Mouse (Mus musculus): ENCODE results near the gene Acot13. TPM values are rescaled to one million over a fixed set of nuclear protein-coding genes. Genes with fewer than 3 reads are reported as not detected.
A peak's percentile ranks its signal among the peaks of the same experiment; 100 is the strongest.

Gene Acot13
- polyA plus RNA-seq, 1 experiment from 2014 or later: 56.1 TPM

- under 1% methylated on average over 42 of the region's 42 CpGs for WGBS
- no peaks in the 10 kb centered on the region for H3K27me3 ChIP-seq (replicated peaks)
- ATAC-seq (ENCODE audit: low FRiP score): peak; percentile 97
- peak overlapping the region; percentile 96 for H3K4me3 ChIP-seq (replicated peaks)
- H3K36me3 ChIP-seq: peaks cover 4% of the 10 kb centered on the region
- no peaks in the 10 kb centered on the region for H3K9me3 ChIP-seq (replicated peaks)
- H3K4me1 ChIP-seq: peaks cover 30% of the 10 kb centered on the region
- H3K9ac ChIP-seq (replicated peaks): peak overlapping the region; percentile 92
- peak overlapping the region; percentile 98 for H3K27ac ChIP-seq (replicated peaks)
- H3K4me2 ChIP-seq: peak overlapping the region; percentile 86
Measured at GRCm38 (mm10) chr13:24800674-24801307, 30.5 kb downstream of the Acot13 start.

GRCm38 (mm10) chr13:24799925-24800673, 31.2 kb downstream of the Acot13 start:
- Histone ChIP-seq H3K27ac (replicated peaks) (peak overlapping the region; percentile 98), H3K4me3 (replicated peaks) (peak overlapping the region; percentile 96), H3K4me2 (peak overlapping the region; percentile 86), H3K4me1 (peaks cover 30% of the 10 kb centered on the region), H3K27me3 (replicated peaks) (no peaks in the 10 kb centered on the region), H3K9ac (replicated peaks) (peak overlapping the region; percentile 51), H3K36me3 (no peaks in the 10 kb centered on the region), H3K9me3 (replicated peaks) (no peaks in the 10 kb centered on the region)
- WGBS: under 1% methylated on average over 31 of the region's 31 CpGs
- peak; percentile 48 for ATAC-seq (ENCODE audit: low FRiP score)

DNA sequence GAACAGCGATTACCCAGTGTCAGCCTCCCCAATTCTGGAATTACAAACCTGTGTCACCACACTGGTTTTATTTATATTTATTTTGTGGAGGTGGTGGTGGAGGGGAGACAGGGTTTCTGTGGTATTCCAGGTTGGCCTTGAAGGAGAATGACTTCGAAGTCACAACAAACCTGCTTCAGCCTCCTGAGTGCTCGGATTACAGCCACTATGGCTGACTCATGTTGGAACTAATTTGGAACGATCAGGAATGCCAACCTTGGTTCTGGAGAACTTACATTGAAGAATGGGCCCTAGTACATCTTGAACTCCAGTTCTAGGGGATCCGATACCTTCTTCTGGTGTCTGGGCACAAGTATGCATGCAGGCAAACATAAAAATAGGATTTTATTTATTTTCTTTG, 32.0 kb downstream of the Acot13 start:
- peak overlapping the region; percentile 96 for H3K4me3 ChIP-seq (replicated peaks)
- H3K4me1 ChIP-seq: peaks cover 26% of the 10 kb centered on the region
- ATAC-seq (ENCODE audit: low FRiP score): no peak
- no peaks in the 10 kb centered on the region for H3K9me3 ChIP-seq (replicated peaks)
- WGBS: 74% methylated on average over 5 of the region's 5 CpGs
- no peaks in the 10 kb centered on the region for H3K36me3 ChIP-seq
- no peaks in the 10 kb centered on the region for H3K27me3 ChIP-seq (replicated peaks)
- peak overlapping the region; percentile 86 for H3K4me2 ChIP-seq
- no peak overlapping the region for H3K27ac ChIP-seq (replicated peaks)
- H3K9ac ChIP-seq (replicated peaks): no peak overlapping the region

DNA sequence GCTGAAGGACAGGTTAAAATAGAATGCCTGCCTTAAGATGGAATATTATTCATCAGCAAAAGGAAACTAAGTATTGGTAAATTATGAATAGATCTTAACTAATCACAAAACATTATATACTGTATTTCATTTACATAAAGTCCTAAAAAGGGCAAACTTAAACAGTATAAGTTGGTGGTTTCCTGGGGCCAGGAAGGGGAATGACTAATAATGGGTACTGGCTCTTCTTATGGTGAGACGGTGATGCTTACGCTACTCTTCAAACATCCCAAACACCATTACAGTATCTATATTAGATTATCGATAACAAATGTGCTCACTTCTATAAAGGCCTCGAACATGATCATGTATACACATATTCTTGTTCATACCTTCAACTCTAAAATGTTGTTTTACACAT, 32.7 kb downstream of the Acot13 start:
- Histone ChIP-seq H3K4me1 (peaks cover 21% of the 10 kb centered on the region), H3K4me3 (replicated peaks) (no peak overlapping the region), H3K9me3 (replicated peaks) (no peaks in the 10 kb centered on the region), H3K9ac (replicated peaks) (no peak overlapping the region), H3K27me3 (replicated peaks) (no peaks in the 10 kb centered on the region), H3K4me2 (no peak overlapping the region), H3K36me3 (no peaks in the 10 kb centered on the region), H3K27ac (replicated peaks) (no peak overlapping the region)
- WGBS: 96% methylated on average over 4 of the region's 4 CpGs
- ATAC-seq (ENCODE audit: low FRiP score): no peak

- WGBS: 90% methylated on average over 9 of the region's 9 CpGs
- Histone ChIP-seq H3K9ac (replicated peaks) (no peak overlapping the region), H3K36me3 (no peaks in the 10 kb centered on the region), H3K27me3 (replicated peaks) (no peaks in the 10 kb centered on the region), H3K4me1 (no peaks in the 10 kb centered on the region), H3K27ac (replicated peaks) (no peak overlapping the region), H3K9me3 (replicated peaks) (no peaks in the 10 kb centered on the region), H3K4me3 (replicated peaks) (no peak overlapping the region), H3K4me2 (no peak overlapping the region)
- no peak for ATAC-seq (ENCODE audit: low FRiP score)
Measured at GRCm38 (mm10) chr13:24792411-24793045, 38.8 kb downstream of the Acot13 start.

GRCm38 (mm10) chr13:24791349-24791748, 40.0 kb downstream of the Acot13 start:
- H3K27ac ChIP-seq (replicated peaks): no peak overlapping the region
- no peaks in the 10 kb centered on the region for H3K36me3 ChIP-seq
- H3K4me2 ChIP-seq: no peak overlapping the region
- H3K27me3 ChIP-seq (replicated peaks): no peaks in the 10 kb centered on the region
- 80% methylated on average over 2 of the region's 2 CpGs for WGBS
- no peak overlapping the region for H3K4me3 ChIP-seq (replicated peaks)
- H3K9ac ChIP-seq (replicated peaks): no peak overlapping the region
- no peaks in the 10 kb centered on the region for H3K4me1 ChIP-seq
- ATAC-seq (ENCODE audit: low FRiP score): no peak
- no peaks in the 10 kb centered on the region for H3K9me3 ChIP-seq (replicated peaks)

DNA sequence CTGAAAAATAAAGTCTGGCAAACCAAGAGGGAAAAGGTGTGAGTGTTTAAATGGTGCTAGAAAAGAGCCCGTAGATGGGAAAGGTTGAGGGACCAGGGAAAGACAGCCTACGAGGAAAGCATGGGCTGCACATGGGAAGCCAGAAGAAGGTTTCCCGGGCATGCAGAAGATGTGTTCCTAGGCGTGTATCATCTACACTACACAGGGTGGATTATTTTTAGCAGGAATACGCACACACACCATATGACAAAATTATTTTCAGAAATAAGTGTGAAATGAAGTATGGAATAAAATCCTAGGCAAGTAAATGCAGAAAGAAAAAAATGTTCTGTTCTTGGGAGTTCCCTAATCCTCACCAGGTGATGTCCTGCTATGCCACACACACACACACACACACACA, 43.9 kb downstream of the Acot13 start:
- 93% methylated on average over 5 of the region's 5 CpGs for WGBS
- H3K27me3 ChIP-seq (replicated peaks): no peaks in the 10 kb centered on the region
- ATAC-seq (ENCODE audit: low FRiP score): no peak
- no peaks in the 10 kb centered on the region for H3K36me3 ChIP-seq
- H3K9me3 ChIP-seq (replicated peaks): no peaks in the 10 kb centered on the region
- no peak overlapping the region for H3K4me3 ChIP-seq (replicated peaks)
- no peak overlapping the region for H3K9ac ChIP-seq (replicated peaks)
- H3K4me2 ChIP-seq: no peak overlapping the region
- no peaks in the 10 kb centered on the region for H3K4me1 ChIP-seq
- no peak overlapping the region for H3K27ac ChIP-seq (replicated peaks)

DNA sequence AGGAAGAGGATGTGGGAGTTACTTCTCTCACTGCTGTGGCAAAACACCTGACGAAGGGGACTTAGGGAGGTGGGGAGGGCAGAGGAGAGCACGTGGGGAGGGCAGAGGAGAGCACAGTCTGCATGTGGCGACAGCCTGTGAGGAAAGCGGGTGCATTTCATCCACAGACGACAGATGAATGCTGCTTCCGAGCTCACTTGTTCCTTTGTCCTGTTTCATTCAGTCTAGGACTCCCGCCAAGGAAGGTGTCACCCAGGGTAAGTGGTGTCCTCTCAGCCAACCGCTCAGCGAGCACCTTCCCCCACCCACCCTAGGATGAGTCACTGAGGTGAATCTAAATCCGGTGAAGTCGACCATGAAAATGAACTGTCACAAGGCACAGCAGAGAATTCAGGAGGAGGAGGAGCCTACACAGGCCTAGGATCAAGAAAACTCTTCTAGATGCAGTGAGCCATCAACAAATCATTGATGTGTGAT, 45.3 kb downstream of the Acot13 start:
- Histone ChIP-seq H3K4me1 (0 out of 2 replicates have a peak, but pooled peaks cover 7% of the 10 kb centered on the region), H3K36me3 (no peaks in the 10 kb centered on the region), H3K4me2 (no peak overlapping the region), H3K27ac (replicated peaks) (no peak overlapping the region), H3K9me3 (replicated peaks) (no peaks in the 10 kb centered on the region), H3K4me3 (replicated peaks) (no peak overlapping the region), H3K9ac (replicated peaks) (no peak overlapping the region), H3K27me3 (replicated peaks) (no peaks in the 10 kb centered on the region)
- WGBS: 61% methylated on average over 11 of the region's 11 CpGs
- ATAC-seq (ENCODE audit: low FRiP score): no peak

- Histone ChIP-seq H3K27me3 (replicated peaks) (no peaks in the 10 kb centered on the region), H3K4me1 (0 out of 2 replicates have a peak, but pooled peaks cover 7% of the 10 kb centered on the region), H3K4me2 (no peak overlapping the region), H3K9me3 (replicated peaks) (no peaks in the 10 kb centered on the region), H3K9ac (replicated peaks) (no peak overlapping the region), H3K27ac (replicated peaks) (no peak overlapping the region), H3K36me3 (no peaks in the 10 kb centered on the region), H3K4me3 (replicated peaks) (no peak overlapping the region)
- WGBS: 47% methylated on average over 5 of the region's 5 CpGs
- peak; percentile 11; the same call in 1 of the 2 replicates for ATAC-seq (ENCODE audit: low FRiP score)
Measured at GRCm38 (mm10) chr13:24781916-24782315, 49.4 kb downstream of the Acot13 start.

- WGBS: 85% methylated on average over 8 of the region's 8 CpGs
- Histone ChIP-seq H3K4me3 (replicated peaks) (no peak overlapping the region), H3K9ac (replicated peaks) (no peak overlapping the region), H3K4me2 (no peak overlapping the region), H3K27me3 (replicated peaks) (no peaks in the 10 kb centered on the region), H3K27ac (replicated peaks) (no peak overlapping the region), H3K4me1 (0 out of 2 replicates have a peak, but pooled peaks cover 7% of the 10 kb centered on the region), H3K36me3 (no peaks in the 10 kb centered on the region), H3K9me3 (replicated peaks) (no peaks in the 10 kb centered on the region)
- no peak for ATAC-seq (ENCODE audit: low FRiP score)
Measured at GRCm38 (mm10) chr13:24778706-24779380, 52.5 kb downstream of the Acot13 start.

- 79% methylated on average over 2 of the region's 2 CpGs for WGBS
- no peaks in the 10 kb centered on the region for H3K36me3 ChIP-seq
Measured at GRCm38 (mm10) chr13:24778026-24778425, 53.3 kb downstream of the Acot13 start.

More at GRCm38 (mm10) chr13:24778026-24778425, 53.3 kb downstream of the Acot13 start:
- Histone ChIP-seq H3K9ac (replicated peaks) (no peak overlapping the region), H3K27me3 (replicated peaks) (no peaks in the 10 kb centered on the region), H3K4me3 (replicated peaks) (no peak overlapping the region), H3K4me1 (0 out of 2 replicates have a peak, but pooled peaks cover 7% of the 10 kb centered on the region), H3K9me3 (replicated peaks) (no peaks in the 10 kb centered on the region), H3K4me2 (no peak overlapping the region), H3K27ac (replicated peaks) (no peak overlapping the region)
- ATAC-seq (ENCODE audit: low FRiP score): no peak
